Mouse (Mus musculus) lung, embryonic 14.5 days (tissue): ENCODE measurements around the gene Ntpcr. TPM values are rescaled to one million over a fixed set of nuclear protein-coding genes. Genes with fewer than 3 reads are reported as not detected.

Experiments
- ATAC-seq: fragments of 200-750 bp; cut with Nextera tagmentation; 2 replicates; pipeline ENCODE4 v1.8.0; 2017; ENCODE audit warnings: mild to moderate bottlenecking, moderate TSS enrichment, moderate library complexity; ENCODE audit not compliant: insufficient read depth
- DNase-seq: peaks from one replicate; pipeline ENCODE4 v3.0.0-alpha.2; 2015
- H3K27ac ChIP-seq: fragments of 300-500 bp; sonication (generic); 2 replicates; pipeline ENCODE4 v1.5.1; 2014; ENCODE audit warnings: low read depth, mild to moderate bottlenecking, moderate library complexity
- H3K27me3 ChIP-seq: fragments of 300-500 bp; sonication (generic); 2 replicates; pipeline ENCODE4 v1.6.1; 2014; ENCODE audit warnings: low read length, control low read depth; ENCODE audit not compliant: insufficient read depth
- H3K36me3 ChIP-seq: fragments of 300-500 bp; sonication (generic); 2 replicates; pipeline ENCODE4 v1.6.1; 2014; ENCODE audit warnings: control low read depth; ENCODE audit not compliant: insufficient read depth
- H3K4me1 ChIP-seq: fragments of 300-500 bp; sonication (generic); 2 replicates; pipeline ENCODE4 v1.6.1; 2014; ENCODE audit warnings: antibody characterized with exemption, control low read depth; ENCODE audit not compliant: insufficient read depth
- H3K4me2 ChIP-seq: fragments of 300-500 bp; sonication (generic); 2 replicates; pipeline ENCODE4 v1.6.1; 2014; ENCODE audit warnings: mild to moderate bottlenecking
- H3K4me3 ChIP-seq: fragments of 300-500 bp; sonication (generic); 2 replicates; pipeline ENCODE4 v1.5.1; 2014; ENCODE audit warnings: low read depth, low read length
- H3K9ac ChIP-seq: fragments of 300-500 bp; sonication (generic); 2 replicates; pipeline ENCODE4 v1.6.1; 2014
- H3K9me3 ChIP-seq: fragments of 300-500 bp; sonication (generic); 2 replicates; pipeline ENCODE4 v1.6.1; 2016; ENCODE audit warnings: low read depth, low read length, control low read depth
- CTCF ChIP-seq: IDR thresholded peaks from 2 replicates; pipeline ENCODE4 v1.5.1; 2016; ENCODE audit warnings: antibody characterized with exemption, low read depth
- WGBS: fragments of 180-500 bp; shearing (Covaris S2); extraction: QIAGEN DNeasy Blood & Tissue Kit; methylation state at CpG from one replicate; pipeline ENCODE4 v1.1.7; 2014; 5-methylcytosine and 5-hydroxymethylcytosine counted together
- polyA plus RNA-seq: library from polyadenylated mRNA; unstranded; fragments of >200 nt; fragmentation: Nextera tagmentation; extraction: Ambion mirVana; gene quantifications from 2 replicates; pipeline ENCODE4 v1.2.1, GENCODE M21; 2014

Gene Ntpcr
- polyA plus RNA-seq, 1 experiment from 2014 or later = 33.0 TPM

- Histone ChIP-seq H3K27ac (no peak overlapping the region; the same call in 1 of the 2 replicates), H3K9me3 (no peaks in the 10 kb centered on the region), H3K36me3 (no peaks in the 10 kb centered on the region), H3K9ac (no peak overlapping the region), H3K4me2 (no peak overlapping the region), H3K4me1 (0 out of 2 replicates have a peak, but pooled peaks cover 2% of the 10 kb centered on the region), H3K4me3 (no peak overlapping the region), H3K27me3 (no peaks in the 10 kb centered on the region)
- TF ChIP-seq CTCF = no peak
- WGBS = 64% methylated on average over 6 of the region's 6 CpGs
- DNase-seq (no peak), ATAC-seq (no peak)
Observed at GRCm38 (mm10) chr8:125725037-125725820, 4.5 kb upstream of the Ntpcr start.

DNA sequence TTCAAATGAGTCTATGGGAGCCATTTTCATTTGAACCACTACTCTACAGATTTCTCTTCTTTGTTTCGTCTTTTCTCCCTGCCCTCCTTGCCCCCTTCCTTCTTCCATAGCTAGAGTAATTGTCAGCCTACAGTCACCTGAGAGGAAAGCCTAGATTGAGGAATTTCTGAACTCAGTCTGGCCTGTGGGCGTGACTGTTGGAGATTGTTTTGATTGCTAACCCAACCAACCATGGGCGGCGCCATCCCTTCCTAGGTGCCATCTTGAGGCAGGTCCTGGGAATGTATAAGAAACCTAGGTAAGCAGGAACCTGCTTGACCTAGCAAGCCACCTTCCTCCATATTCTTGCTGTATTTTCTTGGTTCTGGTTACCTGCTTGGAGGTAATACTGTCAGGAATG is 3.6 kb upstream of the Ntpcr start:
- DNase-seq = no peak
- H3K27ac ChIP-seq = no peak overlapping the region
- TF ChIP-seq CTCF = no peak

GRCm38 (mm10) chr8:125726986-125727385 is 2.8 kb upstream of the Ntpcr start:
- H3K9me3 ChIP-seq = no peaks in the 10 kb centered on the region
- no peak overlapping the region for H3K27ac ChIP-seq
- H3K4me2 ChIP-seq = no peak overlapping the region
- H3K27me3 ChIP-seq = no peaks in the 10 kb centered on the region
- DNase-seq (no peak), ATAC-seq (no peak)
- WGBS = 67% methylated on average over 5 of the region's 5 CpGs
- no peak overlapping the region for H3K9ac ChIP-seq
- no peak for TF ChIP-seq CTCF
- no peak overlapping the region for H3K4me3 ChIP-seq
- no peaks in the 10 kb centered on the region for H3K36me3 ChIP-seq
- 0 out of 2 replicates have a peak, but pooled peaks cover 2% of the 10 kb centered on the region for H3K4me1 ChIP-seq

More for the DNA sequence above, 3.6 kb upstream of the Ntpcr start:
- 0 out of 2 replicates have a peak, but pooled peaks cover 2% of the 10 kb centered on the region for H3K4me1 ChIP-seq
- ATAC-seq = no peak
- H3K4me3 ChIP-seq = no peak overlapping the region
- 89% methylated on average over 4 of the region's 4 CpGs for WGBS
- H3K27me3 ChIP-seq = no peaks in the 10 kb centered on the region
- no peaks in the 10 kb centered on the region for H3K9me3 ChIP-seq
- no peak overlapping the region for H3K4me2 ChIP-seq
- H3K9ac ChIP-seq = no peak overlapping the region
- H3K36me3 ChIP-seq = no peaks in the 10 kb centered on the region

- H3K4me1 ChIP-seq = 0 out of 2 replicates have a peak, but pooled peaks cover under 1% of the 10 kb centered on the region
- H3K36me3 ChIP-seq = no peaks in the 10 kb centered on the region
- DNase-seq (peak; percentile 35), ATAC-seq (0 out of 2 replicates have a peak, but pooled peaks have one; percentile 25)
- no peak overlapping the region for H3K4me3 ChIP-seq
- H3K4me2 ChIP-seq = 0 out of 2 replicates have a peak overlapping the region, but pooled peaks have one; percentile 15
- TF ChIP-seq CTCF = no peak
- no peaks in the 10 kb centered on the region for H3K9me3 ChIP-seq
- H3K27ac ChIP-seq = no peak overlapping the region
- WGBS = 39% methylated on average over 8 of the region's 8 CpGs
- H3K9ac ChIP-seq = no peak overlapping the region
- H3K27me3 ChIP-seq = no peaks in the 10 kb centered on the region
Observed at GRCm38 (mm10) chr8:125727797-125728196, 2.0 kb upstream of the Ntpcr start.

GRCm38 (mm10) chr8:125733964-125734956 is 4.5 kb downstream of the Ntpcr start:
- no peaks in the 10 kb centered on the region for H3K27me3 ChIP-seq
- peak overlapping the region; percentile 19; the same call in 1 of the 2 replicates for H3K27ac ChIP-seq
- peak overlapping the region; percentile 66 for H3K9ac ChIP-seq
- H3K9me3 ChIP-seq = no peaks in the 10 kb centered on the region
- no peaks in the 10 kb centered on the region; the same call in 1 of the 2 replicates for H3K36me3 ChIP-seq
- H3K4me2 ChIP-seq = peak overlapping the region; percentile 80
- peak; percentile 93 for ATAC-seq
- WGBS = 5% methylated on average over 49 of the region's 52 CpGs
- DNase-seq = peak; percentile 95
- TF ChIP-seq CTCF = no peak
- H3K4me3 ChIP-seq = peak overlapping the region; percentile 63
- peaks cover 4% of the 10 kb centered on the region; the same call in 1 of the 2 replicates for H3K4me1 ChIP-seq

DNA sequence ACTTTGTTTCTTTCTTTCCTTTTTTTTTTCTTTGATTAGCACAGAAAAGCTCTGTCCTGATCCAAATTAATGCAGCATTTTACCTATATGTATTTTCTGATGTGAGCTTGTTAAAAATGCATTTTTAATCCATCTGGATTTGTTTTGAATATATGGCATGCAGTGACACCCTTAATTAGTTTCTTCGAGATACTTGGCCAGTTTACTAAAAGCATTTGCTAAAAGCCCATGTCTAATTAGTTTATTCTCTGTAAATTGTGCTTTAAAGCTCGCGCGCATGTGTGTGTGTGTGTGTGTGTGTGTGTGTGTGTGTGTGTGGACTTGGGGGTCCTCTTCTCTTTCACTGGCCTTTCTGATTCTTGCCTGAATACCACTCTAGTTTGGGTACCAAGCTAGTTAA is 9.2 kb downstream of the Ntpcr start:
- no peak for TF ChIP-seq CTCF
- Histone ChIP-seq H3K9ac (no peak overlapping the region), H3K4me3 (no peak overlapping the region), H3K27ac (no peak overlapping the region), H3K4me2 (no peak overlapping the region), H3K27me3 (no peaks in the 10 kb centered on the region), H3K4me1 (peaks cover 4% of the 10 kb centered on the region; the same call in 1 of the 2 replicates), H3K9me3 (no peaks in the 10 kb centered on the region), H3K36me3 (no peaks in the 10 kb centered on the region; the same call in 1 of the 2 replicates)
- 93% methylated on average over 4 of the region's 4 CpGs for WGBS
- DNase-seq (no peak), ATAC-seq (no peak)

DNA sequence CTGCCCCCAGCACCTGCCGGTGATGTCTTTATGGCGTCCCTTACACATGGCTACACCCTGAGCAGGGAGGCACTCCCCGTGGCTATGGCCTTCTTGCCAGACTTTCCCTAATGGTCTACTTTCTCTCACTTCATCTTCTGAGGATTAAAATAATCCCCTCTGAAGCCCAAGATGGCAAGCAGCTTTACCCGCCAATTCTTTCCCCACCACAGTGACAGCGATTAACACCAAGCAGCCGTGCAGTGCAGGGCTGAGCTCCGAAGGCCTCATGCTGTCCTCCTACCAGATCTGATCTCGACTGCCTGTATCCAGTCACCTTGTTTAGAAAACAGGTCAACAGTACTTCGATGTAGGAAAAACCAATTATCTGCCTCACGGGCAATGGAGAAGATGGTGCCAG is 10.9 kb downstream of the Ntpcr start:
- no peak overlapping the region for H3K4me2 ChIP-seq

More for the DNA sequence above, 10.9 kb downstream of the Ntpcr start:
- Histone ChIP-seq H3K27me3 (no peaks in the 10 kb centered on the region), H3K9me3 (no peaks in the 10 kb centered on the region), H3K9ac (no peak overlapping the region), H3K27ac (no peak overlapping the region), H3K4me3 (no peak overlapping the region), H3K36me3 (no peaks in the 10 kb centered on the region; the same call in 1 of the 2 replicates), H3K4me1 (no peaks in the 10 kb centered on the region)
- WGBS = 85% methylated on average over 10 of the region's 10 CpGs
- ATAC-seq = no peak
- TF ChIP-seq CTCF = no peak
- DNase-seq = no peak
